Mouse (Mus musculus) CH12.LX (cell line): ENCODE data around the gene Cap2. TPM values are rescaled to one million over a fixed set of nuclear protein-coding genes. Genes with fewer than 3 reads are reported as not detected.

Source experiments
- DNase-seq: peaks from one replicate; pipeline ENCODE4 v3.0.0-alpha.2; 2013; ENCODE audit errors: extremely low read depth
- H3K27ac ChIP-seq: 2 replicates; pipeline ENCODE4 v1.5.1; 2012; ENCODE audit warnings: low read depth, mild to moderate bottlenecking, control low read depth, moderate library complexity; ENCODE audit not compliant: insufficient read depth
- H3K27me3 ChIP-seq: replicated peaks from 2 replicates; pipeline ENCODE3; 2012; ENCODE audit warnings: inconsistent platforms
- H3K36me3 ChIP-seq, 2 experiments: replicated peaks in 1 of 2; 2 replicates each; pipeline versions ENCODE3 to v1.6.1; 2012; ENCODE audit warnings: inconsistent platforms in 1 of 2, low read length in 1 of 2, mild to moderate bottlenecking in 1 of 2, mixed read lengths in 1 of 2, moderate library complexity in 1 of 2; ENCODE audit not compliant: control insufficient read depth in 1 of 2, insufficient read depth in 1 of 2
- H3K4me1 ChIP-seq, 2 experiments: 2 replicates each; pipeline ENCODE4 v1.6.1; 2012; ENCODE audit warnings: inconsistent platforms in 1 of 2, moderate library complexity in 1 of 2; ENCODE audit not compliant: insufficient read depth in 2 of 2, control insufficient read depth in 1 of 2
- H3K4me2 ChIP-seq: 2 replicates; pipeline ENCODE4 v1.6.1; 2012; ENCODE audit warnings: low read depth, mild to moderate bottlenecking, control low read depth; ENCODE audit not compliant: poor library complexity, insufficient read depth, severe bottlenecking
- H3K4me3 ChIP-seq, 3 experiments: fragments of 150-350 bp in 1 of 3; sonication (generic) in 1 of 3; replicated peaks in 1 of 3; 2 replicates each; pipeline versions ENCODE3 to v1.5.1; 2011 to 2012; ENCODE audit warnings: low read depth in 2 of 3, low read length in 2 of 3, mild to moderate bottlenecking in 2 of 3, moderate library complexity in 2 of 3, control low read depth in 1 of 3, improper control_type of control experiment in 1 of 3, inconsistent platforms in 1 of 3, mixed read lengths in 1 of 3; ENCODE audit not compliant: poor library complexity in 1 of 3
- H3K79me2 ChIP-seq: replicated peaks from 2 replicates; pipeline ENCODE4 v1.6.1; 2012; ENCODE audit warnings: mild to moderate bottlenecking, moderate library complexity; ENCODE audit not compliant: control insufficient read depth, poor library complexity, insufficient read depth, severe bottlenecking; ENCODE audit errors: extremely low read depth
- H3K9ac ChIP-seq: 2 replicates; pipeline ENCODE4 v1.6.1; 2012; ENCODE audit warnings: low read depth, mild to moderate bottlenecking, control low read depth, moderate library complexity; ENCODE audit not compliant: insufficient read depth
- H3K9me3 ChIP-seq: replicated peaks from 2 replicates; pipeline ENCODE3; 2012; ENCODE audit warnings: low read length, inconsistent platforms, mixed read lengths
- CHD1 ChIP-seq: IDR thresholded peaks from 2 replicates; pipeline ENCODE4 v1.6.1; 2012; ENCODE audit warnings: low read depth, low read length, improper control_type of control experiment, inconsistent platforms
- CTCF ChIP-seq, 2 experiments: IDR thresholded peaks in 1 of 2; conservative IDR thresholded peaks in 1 of 2; 2 replicates each; pipeline ENCODE4 v1.5.1; 2011 to 2012; ENCODE audit warnings: low read depth in 2 of 2, low read length in 2 of 2, improper control_type of control experiment in 1 of 2, inconsistent platforms in 1 of 2, mild to moderate bottlenecking in 1 of 2, moderate library complexity in 1 of 2
- HCFC1 ChIP-seq: IDR thresholded peaks from 2 replicates; pipeline ENCODE4 v1.6.1; 2012; ENCODE audit warnings: low read depth, mild to moderate bottlenecking, inconsistent platforms, low read length, improper control_type of control experiment
- IRF4 ChIP-seq: IDR thresholded peaks from 2 replicates; pipeline ENCODE4 v1.6.1; 2014; ENCODE audit warnings: low read depth, mild to moderate bottlenecking, inconsistent platforms, low read length, improper control_type of control experiment
- MAFK ChIP-seq: IDR thresholded peaks from 2 replicates; pipeline ENCODE4 v1.6.1; 2011; ENCODE audit warnings: low read length, improper control_type of control experiment; ENCODE audit not compliant: insufficient replicate concordance
- MAZ ChIP-seq: IDR thresholded peaks from 2 replicates; pipeline ENCODE4 v1.6.1; 2012; ENCODE audit warnings: low read depth, mild to moderate bottlenecking, inconsistent platforms, low read length, improper control_type of control experiment, moderate library complexity
- MYC ChIP-seq: IDR thresholded peaks from 2 replicates; pipeline ENCODE4 v1.6.1; 2011; ENCODE audit warnings: low read depth, mild to moderate bottlenecking, improper control_type of control experiment, low read length
- NRF1 ChIP-seq: IDR thresholded peaks from 2 replicates; pipeline ENCODE4 v1.6.1; 2014; ENCODE audit warnings: low read depth, mild to moderate bottlenecking, inconsistent platforms, low read length, improper control_type of control experiment, moderate library complexity
- POLR2AphosphoS2 ChIP-seq: IDR thresholded peaks from 2 replicates; pipeline ENCODE4 v1.6.1; 2011; ENCODE audit warnings: low read depth, low read length, improper control_type of control experiment
- RCOR1 ChIP-seq: conservative IDR thresholded peaks from 2 replicates; pipeline ENCODE4 v1.6.1; 2012; ENCODE audit warnings: low read depth, mild to moderate bottlenecking, inconsistent platforms, low read length, improper control_type of control experiment
- SMC3 ChIP-seq: IDR thresholded peaks from 2 replicates; pipeline ENCODE4 v1.6.1; 2011; ENCODE audit warnings: low read depth, low read length, improper control_type of control experiment
- TCF12 ChIP-seq: IDR thresholded peaks from 2 replicates; pipeline ENCODE4 v1.6.1; 2014; ENCODE audit warnings: low read depth, mild to moderate bottlenecking, inconsistent platforms, low read length, improper control_type of control experiment
- UBTF ChIP-seq: IDR thresholded peaks from 2 replicates; pipeline ENCODE4 v1.6.1; 2012; ENCODE audit warnings: low read depth, mild to moderate bottlenecking, inconsistent platforms, low read length, improper control_type of control experiment, moderate library complexity
- USF1 ChIP-seq: IDR thresholded peaks from 2 replicates; pipeline ENCODE4 v1.6.1; 2014; ENCODE audit warnings: low read depth, mild to moderate bottlenecking, inconsistent platforms, low read length, improper control_type of control experiment
- USF2 ChIP-seq: conservative IDR thresholded peaks from 2 replicates; pipeline ENCODE4 v1.6.1; 2011; ENCODE audit warnings: low read depth, low read length, improper control_type of control experiment
- ZKSCAN1 ChIP-seq: IDR thresholded peaks from 2 replicates; pipeline ENCODE4 v1.6.1; 2012; ENCODE audit warnings: low read depth, inconsistent platforms, low read length, improper control_type of control experiment, borderline replicate concordance
- dilution Hi-C: fragments of 300-500 bp; cut with MboI; formaldehyde crosslinking; loops from 2 replicates; pipeline ENCODE4 v1.14.3; 2020; ENCODE audit warnings: low sequenced_read_pairs; ENCODE audit not compliant: extremely low pct_unique_long_range_greater_than_20kb, extremely low pct_ligation_motif_present
- in situ Hi-C: fragments of 300-500 bp; cut with MboI; formaldehyde crosslinking; loops from 3 replicates; pipeline ENCODE4 v1.14.3; 2019; ENCODE audit warnings: low sequenced_read_pairs, low pct_ligation_motif_present, low pct_unique_long_range_greater_than_20kb, mixed read lengths
- polyA plus RNA-seq: library from polyadenylated mRNA; unstranded; fragments of >175 nt; gene quantifications from 2 replicates; pipeline ENCODE4 v1.2.1, GENCODE M21; 2012; ENCODE audit warnings: low read depth; ENCODE audit not compliant: insufficient read length
- total RNA-seq, 2 experiments: library from RNA; depleted of rRNA; stranded (reverse); fragments of 300-350 nt in 1 of 2; fragments of >200 nt in 1 of 2; gene quantifications; 2 replicates each; pipeline ENCODE4 v1.2.3; 2012 to 2014

Cap2 gene
- total and polyA plus RNA-seq, 3 experiments = 0.04 to 0.11 TPM; not detected in 1

DNA sequence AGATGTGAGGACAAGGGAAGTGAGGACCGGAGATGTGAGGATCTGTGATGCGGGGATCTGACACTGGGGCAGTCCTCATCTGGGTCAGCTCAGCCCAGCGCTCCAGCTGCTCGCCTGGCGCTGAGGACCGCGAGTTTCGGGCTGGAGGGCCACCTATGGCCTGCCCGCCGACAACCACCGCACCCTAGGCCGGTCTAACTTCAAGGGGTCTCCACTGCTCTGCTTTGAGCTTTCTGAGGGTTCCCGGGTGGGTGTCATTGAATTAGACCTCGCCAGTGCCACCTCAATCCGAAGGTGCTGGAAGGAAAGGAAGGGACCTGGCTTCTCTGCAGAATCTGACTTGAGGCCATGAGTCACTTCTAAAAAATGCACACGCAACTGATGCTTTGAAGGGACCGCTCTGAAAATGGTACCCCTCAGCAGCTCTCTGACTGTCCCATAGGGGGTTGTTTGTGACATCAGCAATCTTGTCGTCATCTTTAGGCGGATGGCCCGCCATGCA, 793 bp downstream of the Cap2 start:
- Histone ChIP-seq H3K4me1 (no peaks in the 10 kb centered on the region), H3K9me3 (no peaks in the 10 kb centered on the region), H3K36me3 (no peaks in the 10 kb centered on the region), H3K79me2 (no peaks in the 10 kb centered on the region), H3K4me2 (no peak overlapping the region), H3K27ac (no peak overlapping the region), H3K9ac (no peak overlapping the region), H3K27me3 (no peaks in the 10 kb centered on the region), H3K4me3 (no peak overlapping the region)
- no peak for DNase-seq
- TF ChIP-seq MAZ (no peak), UBTF (no peak), USF1 (no peak), SMC3 (no peak), IRF4 (no peak), MAFK (no peak), ZKSCAN1 (no peak), RCOR1 (no peak), TCF12 (no peak), MYC (no peak), CHD1 (no peak), USF2 (no peak), CTCF (conservative IDR thresholded peaks at IDR 0.05 in 1 of 2, IDR thresholded peaks at IDR 0.05 in 1 of 2; ENCODE audit: low read depth in 2 of 2, low read length in 2 of 2) (no peak), HCFC1 (no peak)
- in situ Hi-C loops (no loop called here), dilution Hi-C loops (no loop called here)

- in situ Hi-C loops (no loop called here), dilution Hi-C loops (no loop called here)
- Histone ChIP-seq H3K27me3 (no peaks in the 10 kb centered on the region), H3K4me3 (no peak overlapping the region), H3K4me1 (no peaks in the 10 kb centered on the region), H3K36me3 (no peaks in the 10 kb centered on the region), H3K9me3 (peaks cover 5% of the 10 kb centered on the region), H3K9ac (no peak overlapping the region), H3K27ac (no peak overlapping the region), H3K4me2 (no peak overlapping the region), H3K79me2 (no peaks in the 10 kb centered on the region)
- DNase-seq = no peak
- TF ChIP-seq UBTF (no peak), IRF4 (no peak), NRF1 (no peak), POLR2AphosphoS2 (no peak), HCFC1 (no peak)
Observed at GRCm38 (mm10) chr13:46507944-46508343, 6.3 kb downstream of the Cap2 start.
